Mouse (Mus musculus) bone marrow macrophage, adult 2 months (primary cell): ENCODE results near the gene Nfs1. TPM values are rescaled to one million over a fixed set of nuclear protein-coding genes. Genes with fewer than 3 reads are reported as not detected.
A peak's percentile ranks its signal among the peaks of the same experiment; 100 is the strongest.
"Not testable (repeated sequence)": the region's sequence is repeated elsewhere in the genome, so short reads cannot be mapped to it uniquely, and the experiment has no call there.

Experiments used
- H3K27ac ChIP-seq: 2 replicates; pipeline ENCODE4 v1.5.1; 2012; ENCODE audit warnings: low read depth, low read length; ENCODE audit not compliant: insufficient read depth
- H3K4me1 ChIP-seq: 2 replicates; pipeline ENCODE4 v1.6.1; 2012; ENCODE audit warnings: low read length; ENCODE audit not compliant: control insufficient read depth, insufficient read depth
- H3K4me3 ChIP-seq: 2 replicates; pipeline ENCODE4 v1.5.1; 2012; ENCODE audit warnings: mild to moderate bottlenecking, low read length, moderate library complexity; ENCODE audit not compliant: insufficient read depth
- CTCF ChIP-seq: IDR thresholded peaks from 2 replicates; pipeline ENCODE4 v1.5.1; 2012; ENCODE audit warnings: low read depth, mild to moderate bottlenecking, low read length, moderate library complexity
- POLR2A ChIP-seq: IDR thresholded peaks from 2 replicates; pipeline ENCODE4 v1.6.1; 2012; ENCODE audit warnings: mild to moderate bottlenecking, low read depth, low read length, borderline replicate concordance
- polyA plus RNA-seq: library from polyadenylated mRNA; stranded (reverse); fragments of >200 nt; gene quantifications from 2 replicates; pipeline ENCODE4 v1.2.4, GENCODE M21; 2012; ENCODE audit not compliant: missing spikeins, insufficient read depth, insufficient read length

Nfs1 gene
- polyA plus RNA-seq = 42.4 and 43.4 TPM in 2 replicates

GRCm38 (mm10) chr2:156143953-156144724 is at the start of gene Nfs1, which contains the start of gene Romo1:
Gene Nfs1 (minus strand): TSS chr2:156144186.
Gene Romo1 (plus strand): TSS chr2:156144039.
- peak within 1 kb of the TSS; percentile 33 for H3K27ac ChIP-seq
- no peak for TF ChIP-seq CTCF
- TF ChIP-seq POLR2A = no peak; the same call in 1 of the 2 replicates

GRCm38 (mm10) chr2:156193066-156193862 is 49.3 kb upstream of the Nfs1 start:
- TF ChIP-seq CTCF (no peak), POLR2A (no peak)
- H3K27ac ChIP-seq = no peak overlapping the region
- peaks cover 31% of the 10 kb centered on the region for H3K4me1 ChIP-seq
- no peak overlapping the region for H3K4me3 ChIP-seq

More at GRCm38 (mm10) chr2:156143953-156144724, at the start of gene Nfs1, which contains the start of gene Romo1:
- H3K4me1 ChIP-seq = peaks cover 9% of the 10 kb centered on the region
- H3K4me3 ChIP-seq = peak within 1 kb of the TSS; percentile 76

GRCm38 (mm10) chr2:156192068-156192467 is 48.1 kb upstream of the Nfs1 start:
- Histone ChIP-seq H3K27ac (no peak overlapping the region), H3K4me3 (no peak overlapping the region), H3K4me1 (peaks cover 31% of the 10 kb centered on the region)
- TF ChIP-seq CTCF = no peak
- no peak for TF ChIP-seq POLR2A

GRCm38 (mm10) chr2:156191540-156191939 is 47.6 kb upstream of the Nfs1 start:
- no peak for TF ChIP-seq POLR2A
- no peak for TF ChIP-seq CTCF
- H3K4me3 ChIP-seq = no peak overlapping the region
- peaks cover 31% of the 10 kb centered on the region for H3K4me1 ChIP-seq
- H3K27ac ChIP-seq = no peak overlapping the region

GRCm38 (mm10) chr2:156190004-156190896 is 46.3 kb upstream of the Nfs1 start:
- TF ChIP-seq POLR2A (no peak), CTCF (no peak)
- Histone ChIP-seq H3K4me3 (no peak overlapping the region), H3K4me1 (peaks cover 25% of the 10 kb centered on the region), H3K27ac (peak overlapping the region; percentile 47)

GRCm38 (mm10) chr2:156189241-156189640 is 45.3 kb upstream of the Nfs1 start:
- not testable (repeated sequence) for H3K4me3 ChIP-seq, H3K27ac ChIP-seq
- H3K4me1 ChIP-seq = peaks cover 21% of the 10 kb centered on the region

- peaks cover 18% of the 10 kb centered on the region for H3K4me1 ChIP-seq
- TF ChIP-seq POLR2A = no peak
- TF ChIP-seq CTCF = no peak
- H3K27ac ChIP-seq = peak overlapping the region; percentile 97
- H3K4me3 ChIP-seq = no peak overlapping the region; the same call in 1 of the 2 replicates
Measured at GRCm38 (mm10) chr2:156181592-156181991, 37.6 kb upstream of the Nfs1 start.

GRCm38 (mm10) chr2:156180824-156181590 is 37.0 kb upstream of the Nfs1 start:
- Histone ChIP-seq H3K4me3 (peak overlapping the region; percentile 84), H3K4me1 (peaks cover 18% of the 10 kb centered on the region), H3K27ac (peak overlapping the region; percentile 97)
- no peak for TF ChIP-seq POLR2A
- TF ChIP-seq CTCF = no peak
